Mouse (Mus musculus) liver, embryonic 14.5 days (tissue): Measurements from ENCODE around the gene Trim37. TPM values are rescaled to one million over a fixed set of nuclear protein-coding genes. Genes with fewer than 3 reads are reported as not detected.
A peak's percentile ranks its signal among the peaks of the same experiment; 100 is the strongest.

Experiments
- ATAC-seq: fragments of 200-750 bp; cut with Nextera tagmentation; 2 replicates; pipeline ENCODE4 v1.8.0; 2017; ENCODE audit warnings: moderate number of reproducible peaks, mild to moderate bottlenecking, moderate library complexity; ENCODE audit not compliant: insufficient read depth
- DNase-seq, 3 experiments: peaks; one replicate each; pipeline ENCODE4 v3.0.0-alpha.2; 2012 to 2013; ENCODE audit warnings: low read depth in 3 of 3, low spot score in 3 of 3
- H3K27ac ChIP-seq: fragments of 300-500 bp; sonication (generic); 2 replicates; pipeline ENCODE4 v1.5.1; 2014; ENCODE audit warnings: moderate library complexity, mild to moderate bottlenecking, control low read depth, inconsistent platforms
- H3K27me3 ChIP-seq: fragments of 300-500 bp; sonication (generic); 2 replicates; pipeline ENCODE4 v1.6.1; 2014; ENCODE audit warnings: mild to moderate bottlenecking, low read length, moderate library complexity; ENCODE audit not compliant: control insufficient read depth, insufficient read depth
- H3K36me3 ChIP-seq: fragments of 300-500 bp; sonication (generic); replicated peaks from 2 replicates; pipeline ENCODE4 v1.6.1; 2014; ENCODE audit warnings: low read depth; ENCODE audit not compliant: control insufficient read depth, insufficient read depth
- H3K4me1 ChIP-seq, 2 experiments: fragments of 200-500 bp in 1 of 2; fragments of 300-500 bp in 1 of 2; sonication (generic) in 1 of 2; replicated peaks; 2 replicates each; pipeline ENCODE4 v1.6.1; 2012 to 2014; ENCODE audit warnings: antibody characterized with exemption in 1 of 2, inconsistent platforms in 1 of 2, low read length in 1 of 2; ENCODE audit not compliant: control insufficient read depth in 2 of 2, insufficient read depth in 2 of 2
- H3K4me2 ChIP-seq: fragments of 300-500 bp; sonication (generic); 2 replicates; pipeline ENCODE4 v1.6.1; 2014; ENCODE audit warnings: low read depth, mild to moderate bottlenecking, control low read depth, moderate library complexity
- H3K4me3 ChIP-seq, 2 experiments: fragments of 200-500 bp in 1 of 2; fragments of 300-500 bp in 1 of 2; sonication (generic) in 1 of 2; 2 replicates each; pipeline ENCODE4 v1.5.1; 2012 to 2014; ENCODE audit warnings: low read depth in 2 of 2, low read length in 2 of 2, mild to moderate bottlenecking in 2 of 2, control low read depth in 1 of 2, inconsistent platforms in 1 of 2, moderate library complexity in 1 of 2; ENCODE audit not compliant: insufficient read depth in 1 of 2
- H3K9ac ChIP-seq: fragments of 300-500 bp; sonication (generic); replicated peaks from 2 replicates; pipeline ENCODE4 v1.6.1; 2014; ENCODE audit warnings: mild to moderate bottlenecking, control low read depth, moderate library complexity
- H3K9me3 ChIP-seq: fragments of 300-500 bp; sonication (generic); 2 replicates; pipeline ENCODE4 v1.6.1; 2016; ENCODE audit warnings: low read length, mixed read lengths; ENCODE audit not compliant: control insufficient read depth
- CTCF ChIP-seq: IDR thresholded peaks from 2 replicates; pipeline ENCODE4 v1.5.1; 2016; ENCODE audit warnings: antibody characterized with exemption, low read depth, control low read depth
- EP300 ChIP-seq: IDR thresholded peaks from 2 replicates; pipeline ENCODE4 v1.6.1; 2016; ENCODE audit warnings: antibody characterized with exemption, low read depth
- WGBS: fragments of 180-500 bp; shearing (Covaris S2); extraction: QIAGEN DNeasy Blood & Tissue Kit; methylation state at CpG from one replicate; pipeline ENCODE4 v1.1.7; 2014; ENCODE audit not compliant: insufficient replicate concordance; 5-methylcytosine and 5-hydroxymethylcytosine counted together
- microRNA counts: library from miRNA; unstranded; fragments of <30 nt; microRNA quantifications from one replicate; lab custom pipeline; 2016
- microRNA-seq: library from miRNA; unstranded; fragments of <30 nt; microRNA quantifications from one replicate; pipeline ENCODE4, GENCODE M21; 2016
- polyA plus RNA-seq, 2 experiments: library from polyadenylated mRNA; depleted of rRNA in 1 of 2; stranded (reverse) in 1 of 2; unstranded in 1 of 2; fragments of >200 nt; fragmentation: Nextera tagmentation in 1 of 2; extraction: Ambion mirVana in 1 of 2; gene quantifications; 2 replicates each; pipeline versions ENCODE4 v1.2.1 to v1.2.3; 2012 to 2014

The Trim37 gene
- polyA plus RNA-seq, 2 experiments = 7.9 to 21.1 TPM

DNA sequence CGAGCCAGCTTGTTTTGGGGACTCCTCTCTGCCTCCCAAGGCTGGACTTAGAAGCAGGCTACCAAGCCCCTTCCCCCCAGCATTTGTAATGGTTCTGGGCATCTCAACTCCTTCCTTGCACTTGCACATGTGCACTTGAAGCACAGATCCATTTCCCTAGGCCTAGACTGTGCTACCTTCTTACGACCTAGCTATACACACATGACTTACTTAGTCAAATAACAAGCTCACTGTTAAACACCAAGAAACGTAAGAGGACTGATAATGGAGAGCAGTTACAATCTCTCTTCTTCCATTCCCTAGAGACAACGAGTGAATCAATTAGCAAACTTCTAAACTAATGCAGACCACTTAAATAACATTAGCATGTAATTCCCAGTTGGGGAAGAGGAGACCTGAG lies 139.4 kb downstream of the Trim37 start:
- no peak for TF ChIP-seq EP300
- no peak for TF ChIP-seq CTCF
- WGBS = 53% methylated on average over 4 of the region's 4 CpGs
- ATAC-seq = no peak

DNA sequence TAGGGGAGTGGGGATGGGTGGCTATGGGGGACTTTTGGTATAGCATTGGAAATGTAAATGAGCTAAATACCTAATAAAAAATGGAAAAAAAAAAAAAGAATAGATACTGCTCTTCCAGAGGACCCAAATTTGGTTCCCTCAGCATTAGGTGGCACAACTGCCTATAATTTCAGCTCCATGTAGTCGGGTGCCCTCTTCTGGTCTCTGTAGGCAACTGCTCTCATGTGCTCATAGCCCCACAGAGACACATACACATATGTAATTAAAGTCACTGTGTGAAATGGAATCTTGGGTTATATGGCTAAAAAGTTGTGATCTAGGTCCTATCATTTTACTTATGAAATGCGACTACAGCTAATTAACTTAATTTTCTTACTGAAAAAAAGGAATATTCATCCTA lies 141.9 kb downstream of the Trim37 start:
- no peak overlapping the region for H3K9ac ChIP-seq
- ATAC-seq (no peak), DNase-seq (no peak)
- no peaks in the 10 kb centered on the region for H3K27me3 ChIP-seq
- no peaks in the 10 kb centered on the region for H3K4me1 ChIP-seq
- WGBS = 52% methylated on average over 2 of the region's 2 CpGs
- H3K4me3 ChIP-seq = no peak overlapping the region
- no peak overlapping the region for H3K27ac ChIP-seq
- no peaks in the 10 kb centered on the region for H3K36me3 ChIP-seq
- TF ChIP-seq CTCF (peak; percentile 51), EP300 (no peak)
- no peak overlapping the region for H3K4me2 ChIP-seq
- no peaks in the 10 kb centered on the region for H3K9me3 ChIP-seq

More for the DNA sequence above, 139.4 kb downstream of the Trim37 start:
- Histone ChIP-seq H3K9ac (no peak overlapping the region), H3K27me3 (no peaks in the 10 kb centered on the region), H3K4me1 (no peaks in the 10 kb centered on the region), H3K4me3 (no peak overlapping the region), H3K27ac (no peak overlapping the region), H3K36me3 (no peaks in the 10 kb centered on the region), H3K4me2 (no peak overlapping the region), H3K9me3 (no peaks in the 10 kb centered on the region)
- no peak for DNase-seq

MicroRNAs within 50 kb of the gene (microRNA counts, 519-probe panel; counts per million panel counts)
- microRNA mmu-miR-301a (lab: Ali Mortazavi, UCI) = 6,557 counts per million, percentile 58 among the panel's probes with 10 or more counts

Small RNA genes within 50 kb of the gene (microRNA-seq; reads per million reads assigned to microRNA genes)
- 1,029 reads per million, percentile 73 among the genes with 10 or more reads in this experiment for gene Mir301

Other genes starting within 250 kb of the Trim37 start
- 0.55 and 0.70 TPM in 2 replicates for gene Ypel2, start 133.4 kb upstream of the Trim37 start, polyA plus RNA-seq (2012; rRNA removed)
- 0.83 and 0.94 TPM in 2 replicates for gene Ypel2, start 133.4 kb upstream of the Trim37 start, polyA plus RNA-seq (2014; fragmentation: Nextera tagmentation; extraction: Ambion mirVana)
- gene Gdpd1, start 53.0 kb upstream of the Trim37 start, polyA plus RNA-seq (2012; rRNA removed) = 1.3 and 1.5 TPM in 2 replicates
- gene Gdpd1, start 53.0 kb upstream of the Trim37 start, polyA plus RNA-seq (2014; fragmentation: Nextera tagmentation; extraction: Ambion mirVana) = 5.0 and 6.0 TPM in 2 replicates
- 5.7 and 6.2 TPM in 2 replicates for gene Smg8, start 40.3 kb upstream of the Trim37 start, polyA plus RNA-seq (2012; rRNA removed)
- 7.3 and 8.7 TPM in 2 replicates for gene Smg8, start 40.3 kb upstream of the Trim37 start, polyA plus RNA-seq (2014; fragmentation: Nextera tagmentation; extraction: Ambion mirVana)
- 6.8 and 9.7 TPM in 2 replicates for gene Prr11, start 18.4 kb upstream of the Trim37 start, polyA plus RNA-seq (2012; rRNA removed)
- 7.4 and 8.4 TPM in 2 replicates for gene Prr11, start 18.4 kb upstream of the Trim37 start, polyA plus RNA-seq (2014; fragmentation: Nextera tagmentation; extraction: Ambion mirVana)
- gene Ska2, start 17.8 kb upstream of the Trim37 start, polyA plus RNA-seq (2012; rRNA removed) = 12.9 and 18.5 TPM in 2 replicates
- gene Ska2, start 17.8 kb upstream of the Trim37 start, polyA plus RNA-seq (2014; fragmentation: Nextera tagmentation; extraction: Ambion mirVana) = 23.8 and 24.2 TPM in 2 replicates
- 1.6 and 2.0 TPM in 2 replicates for gene Ppm1e, start 231.9 kb downstream of the Trim37 start, polyA plus RNA-seq (2012; rRNA removed)
- gene Ppm1e, start 231.9 kb downstream of the Trim37 start, polyA plus RNA-seq (2014; fragmentation: Nextera tagmentation; extraction: Ambion mirVana) = 1.7 and 1.9 TPM in 2 replicates